Mouse (Mus musculus) embryonic stem cell, embryonic (primary cell): Measurements from ENCODE around the gene Atxn2.

Source experiments
- CTCF ChIA-PET, 4 experiments: fragments of 300-600 bp in 2 of 4; fragments of 350-600 bp in 2 of 4; sonication (Branson Sonifier 250); formaldehyde crosslinking; loops; one replicate each; lab custom pipeline; 2022; ENCODE audit warnings: inconsistent platforms in 2 of 4; lab: Charles Lee
- POLR2A ChIA-PET, 4 experiments: fragments of 300-600 bp in 2 of 4; fragments of 350-600 bp in 2 of 4; sonication (Branson Sonifier 250); formaldehyde crosslinking; loops; one replicate each; lab custom pipeline; 2022; ENCODE audit warnings: antibody characterized with exemption in 4 of 4, inconsistent platforms in 1 of 4; lab: Charles Lee

The Atxn2 gene

DNA sequence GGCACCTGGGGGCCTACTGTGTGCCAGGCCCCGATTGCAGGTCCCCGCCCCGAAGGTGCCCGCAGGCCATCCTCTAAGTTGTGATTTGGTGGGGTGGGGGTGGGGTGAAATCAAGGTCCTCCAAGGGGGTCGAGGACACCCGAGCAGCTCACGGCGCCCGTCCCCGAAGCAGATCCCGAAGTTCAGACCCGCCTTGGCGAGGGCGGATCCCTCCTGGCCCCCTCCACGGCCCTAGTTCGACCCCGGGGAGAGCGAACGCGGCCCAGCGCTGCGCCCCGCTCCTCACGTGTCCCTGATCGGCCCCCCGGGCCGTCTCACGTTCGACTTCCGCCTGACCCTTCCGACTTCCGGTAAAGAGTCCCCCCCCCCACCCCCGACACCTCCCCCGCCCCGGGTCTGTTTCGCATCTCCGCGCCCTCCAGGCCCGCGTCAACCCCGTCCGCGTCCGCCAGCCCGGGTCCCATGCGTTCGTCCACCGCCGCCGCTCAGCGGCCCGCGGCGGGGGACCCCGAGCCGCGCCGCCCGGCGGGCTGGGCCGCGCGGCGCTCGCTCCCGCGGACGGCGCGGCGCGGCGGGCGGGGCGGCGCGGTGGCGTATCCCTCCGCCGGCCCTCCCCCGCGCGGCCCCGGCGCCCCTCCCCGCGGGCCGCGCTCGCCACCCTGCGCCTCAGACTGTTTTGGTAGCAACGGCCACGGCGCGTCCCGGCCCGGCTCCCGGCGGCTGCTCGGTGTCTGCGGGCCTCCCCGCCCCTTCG is at the start of gene Atxn2:
Gene Atxn2, plus strand, starts transcription at position 164 of the 754 bp plus-strand sequence.
- CTCF ChIA-PET, result interaction anchor here in 1 of 4 experiments (0.8 kb wide), 2 partner anchors 10 to 25 kb away, joined by 3 to 4 read pairs; no protein-coding TSS in a partner anchor
- POLR2A ChIA-PET, result interaction anchor here (0.6 to 2.6 kb wide), 34 partner anchors 9 to 292 kb away, joined by 3 to 25 read pairs (median 4); partner anchors contain the start of genes Acad10 (in 1 of the 4), Brap (in 1 of the 4) and Sh2b3 (in 1 of the 4)

DNA sequence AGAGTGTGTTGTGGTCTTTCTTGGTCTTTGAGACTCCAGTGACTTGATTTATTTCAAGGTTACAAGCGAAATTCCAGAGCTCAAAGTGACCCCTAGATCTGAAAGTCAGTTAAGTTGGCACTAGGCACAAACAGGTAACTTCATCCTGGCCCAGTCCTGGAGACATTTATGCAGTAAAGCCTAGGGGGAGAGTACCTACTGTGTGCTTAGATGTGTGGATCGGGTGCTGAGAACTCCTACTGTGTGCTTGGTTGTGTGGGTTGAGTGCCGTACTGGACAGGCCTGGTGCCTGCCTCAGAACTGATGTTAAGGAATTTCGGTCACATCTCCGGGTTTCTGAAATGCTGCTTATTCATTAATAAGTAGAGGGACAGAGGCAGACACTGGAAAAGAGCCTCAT is 49.6 kb upstream of the Atxn2 start:
- ChIA-PET POLR2A (interaction anchor here in 3 of 4 experiments (0.8 to 2.4 kb wide), 13 partner anchors 10 to 175 kb away, joined by 3 to 9 read pairs (median 4); partner anchors contain the start of gene Atxn2 (in 1 of the 3)), CTCF (interaction anchor here (0.5 to 2.4 kb wide), 7 partner anchors 9 to 603 kb away, joined by 3 to 16 read pairs (median 3); partner anchors contain the start of gene Tctn1 (in 1 of the 4))

GRCm38 (mm10) chr5:121663456-121663855 is 47.7 kb upstream of the Atxn2 start:
- CTCF ChIA-PET, result interaction anchor here in 1 of 4 experiments (0.5 kb wide), 1 partner anchor 155 kb away, joined by 8 read pairs; no protein-coding TSS in a partner anchor

DNA sequence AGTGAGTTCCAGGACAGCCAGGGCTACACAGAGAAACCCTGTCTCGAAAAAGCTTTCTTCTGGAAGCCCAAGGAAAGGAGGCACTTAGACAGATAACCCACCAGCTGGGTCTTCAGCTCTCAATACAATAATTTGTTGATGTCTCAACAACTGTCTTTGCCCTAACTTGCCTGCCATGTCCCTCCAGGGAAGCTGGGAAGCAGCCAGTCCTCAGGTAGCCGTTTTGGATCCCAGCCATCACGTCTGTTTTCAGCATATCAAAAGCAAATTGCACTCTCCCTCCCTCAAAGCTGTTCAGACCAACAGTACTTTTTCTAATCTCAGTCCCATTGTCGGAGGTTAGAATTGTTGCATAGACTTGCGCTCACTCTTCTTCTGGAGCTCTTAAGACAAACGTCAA is 47.1 kb upstream of the Atxn2 start:
- CTCF ChIA-PET, result no interaction called here
- POLR2A ChIA-PET, result interaction anchor here in 1 of 4 experiments (0.8 to 1.4 kb wide), 2 partner anchors 21 to 44 kb away, joined by 3 to 4 read pairs; no protein-coding TSS in a partner anchor

More at GRCm38 (mm10) chr5:121663456-121663855, 47.7 kb upstream of the Atxn2 start:
- POLR2A ChIA-PET, result interaction anchor here in 2 of 4 experiments (0.7 to 1.4 kb wide), 3 partner anchors 10 to 44 kb away, joined by 3 to 4 read pairs (median 3); no protein-coding TSS in a partner anchor

DNA sequence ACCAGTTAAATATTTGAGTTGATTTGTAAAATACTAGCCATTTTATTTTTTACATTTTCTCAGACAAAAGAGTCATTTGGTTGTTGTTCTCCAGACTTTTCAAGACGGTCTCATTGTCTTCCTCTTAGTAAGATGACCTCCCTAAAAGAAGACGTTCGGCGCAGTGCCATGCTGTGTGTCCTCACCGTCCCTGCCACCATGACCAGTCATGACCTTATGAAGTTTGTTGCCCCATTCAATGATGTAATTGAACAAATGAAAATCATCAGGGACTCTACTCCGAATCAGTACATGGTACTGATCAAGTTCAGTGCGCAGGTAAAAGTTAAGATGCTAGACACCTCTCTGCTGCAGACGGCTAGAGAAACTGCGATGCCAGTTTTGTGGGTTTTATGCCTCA is 46.2 kb upstream of the Atxn2 start:
- ChIA-PET POLR2A (no interaction called here), CTCF (no interaction called here)

DNA sequence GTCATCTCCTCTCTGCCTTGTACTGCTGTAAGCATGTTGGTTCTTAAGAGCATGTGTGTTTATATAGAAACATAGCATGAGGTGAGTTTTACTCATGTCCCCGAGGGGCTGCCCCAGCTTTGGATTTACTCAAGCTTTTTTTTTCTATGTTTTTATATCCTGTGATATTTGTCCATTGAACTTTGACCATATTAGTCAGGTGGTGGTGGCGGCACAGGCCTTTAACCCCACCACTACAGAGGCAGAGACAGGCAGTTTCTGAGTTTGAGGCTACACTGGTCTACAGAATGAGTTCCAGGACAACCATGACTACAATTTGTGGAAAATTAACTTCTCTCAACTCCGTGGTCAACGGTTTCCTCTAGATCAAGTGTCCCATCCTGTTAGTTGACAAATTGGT is 44.1 kb upstream of the Atxn2 start:
- ChIA-PET CTCF (no interaction called here), POLR2A (interaction anchor here in 2 of 4 experiments (0.6 kb wide), 2 partner anchors 44 to 333 kb away, joined by 3 read pairs; no protein-coding TSS in a partner anchor)

DNA sequence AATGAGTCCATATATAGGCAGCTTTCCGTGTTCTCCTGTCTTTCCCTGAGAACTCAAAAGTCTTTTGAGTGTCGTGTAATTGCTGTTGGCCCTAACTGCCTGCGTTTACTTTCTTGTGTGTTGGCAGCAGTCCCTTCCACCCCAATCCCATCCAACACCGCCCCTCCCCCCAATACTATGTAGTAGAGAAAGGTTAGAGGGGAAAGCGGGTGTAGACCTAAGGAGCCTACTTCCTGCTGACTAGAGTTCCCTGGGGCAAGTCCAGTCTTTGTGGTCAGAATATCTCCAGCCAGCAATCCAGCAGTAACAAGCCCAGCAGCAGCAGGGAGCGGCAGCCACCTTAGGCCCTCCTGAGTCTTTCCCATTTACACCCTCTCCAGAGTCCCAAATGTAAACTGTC is 42.7 kb upstream of the Atxn2 start:
- ChIA-PET POLR2A (interaction anchor here in 1 of 4 experiments (0.6 kb wide), 1 partner anchor 83 kb away, joined by 5 read pairs; no protein-coding TSS in a partner anchor), CTCF (interaction anchor here in 1 of 4 experiments (0.6 kb wide), 1 partner anchor 115 kb away, joined by 3 read pairs; no protein-coding TSS in a partner anchor)

GRCm38 (mm10) chr5:121670412-121670811 is 40.7 kb upstream of the Atxn2 start:
- ChIA-PET CTCF (interaction anchor here (0.6 to 2.2 kb wide), 28 partner anchors 10 to 622 kb away, joined by 3 to 16 read pairs (median 4); partner anchors contain the start of genes Acad10 (in 4 of the 4) and Brap (in 4 of the 4)), POLR2A (interaction anchor here (0.6 to 1.9 kb wide), 11 partner anchors 9 to 189 kb away, joined by 3 to 6 read pairs (median 3); partner anchors contain the start of genes Acad10 (in 1 of the 4), Atxn2 (in 1 of the 4) and Brap (in 1 of the 4))

GRCm38 (mm10) chr5:121682250-121682649 is 28.9 kb upstream of the Atxn2 start:
- ChIA-PET CTCF (interaction anchor here in 1 of 4 experiments (0.6 kb wide), 1 partner anchor 470 kb away, joined by 3 read pairs; no protein-coding TSS in a partner anchor), POLR2A (interaction anchor here in 1 of 4 experiments (1.0 kb wide), 1 partner anchor 29 kb away, joined by 3 read pairs; the partner anchor contains the start of gene Atxn2)

DNA sequence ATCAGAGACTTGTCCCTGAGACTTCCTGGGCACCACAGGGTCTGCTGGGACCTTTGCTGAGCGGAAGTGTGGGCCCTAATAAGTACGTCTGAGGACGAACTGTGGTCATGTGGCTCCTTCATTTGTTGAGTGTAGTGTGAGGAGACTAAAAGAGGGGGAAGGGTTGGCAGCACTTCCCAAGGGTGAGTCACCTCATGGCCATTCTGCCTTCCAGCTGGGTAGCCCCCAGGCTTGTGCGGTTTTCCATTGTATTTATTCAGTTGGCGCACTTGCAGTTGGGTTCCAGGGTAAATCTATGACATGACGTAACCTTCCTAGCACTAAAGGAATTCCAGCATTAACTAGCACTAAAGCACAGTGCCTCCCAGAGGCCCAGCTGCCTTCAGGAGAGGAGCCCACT is 25.6 kb upstream of the Atxn2 start:
- ChIA-PET CTCF (interaction anchor here in 2 of 4 experiments (0.5 to 2.1 kb wide), 2 partner anchors 15 to 419 kb away, joined by 3 to 7 read pairs; no protein-coding TSS in a partner anchor), POLR2A (interaction anchor here in 3 of 4 experiments (1.1 to 1.4 kb wide), 7 partner anchors 15 to 36 kb away, joined by 3 to 7 read pairs (median 3); no protein-coding TSS in a partner anchor)

- CTCF ChIA-PET, result interaction anchor here in 2 of 4 experiments (0.5 to 1.0 kb wide), 3 partner anchors 25 to 955 kb away, joined by 3 to 4 read pairs (median 3); partner anchors contain the start of gene Atxn2 (in 1 of the 2)
- POLR2A ChIA-PET, result interaction anchor here (0.6 to 1.4 kb wide), 10 partner anchors 14 to 92 kb away, joined by 3 to 7 read pairs (median 3); partner anchors contain the start of genes Acad10 (in 1 of the 4) and Brap (in 1 of the 4)
Measured at GRCm38 (mm10) chr5:121686113-121686898, 24.8 kb upstream of the Atxn2 start.

DNA sequence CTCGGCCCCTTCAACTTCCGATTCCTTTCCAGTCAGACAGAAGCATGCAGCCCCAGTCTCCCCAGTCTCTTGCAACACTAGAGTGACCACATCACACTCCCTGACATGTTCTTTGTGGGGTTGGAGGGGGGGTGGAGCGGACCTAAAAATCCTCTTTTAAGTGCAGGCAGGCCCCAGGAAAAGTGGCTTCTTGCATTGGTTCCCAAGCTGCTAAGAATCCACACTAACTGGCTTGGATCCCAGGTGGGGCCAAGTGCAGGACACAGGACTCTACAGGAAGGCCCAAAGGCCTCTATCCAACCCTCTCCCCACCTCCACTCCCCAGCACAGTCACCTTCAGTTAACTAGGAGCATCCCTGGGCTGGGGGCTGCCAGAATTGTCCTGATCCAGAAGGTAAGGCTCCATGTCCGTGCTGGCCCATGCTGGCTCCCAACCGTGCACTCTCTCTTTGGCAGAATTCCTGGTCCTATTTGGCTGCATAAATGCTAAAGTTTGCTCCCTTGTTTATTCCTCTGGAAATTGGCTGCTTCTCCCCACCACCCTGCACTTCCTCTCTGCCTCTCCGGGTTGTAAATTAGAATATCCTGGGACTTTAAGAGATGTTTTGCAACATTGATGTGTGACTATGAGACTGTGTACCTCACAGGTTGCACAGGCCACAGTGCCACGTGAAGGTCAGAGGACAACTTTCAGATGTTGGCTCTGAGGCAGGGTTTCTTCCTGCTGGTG is 20.5 kb upstream of the Atxn2 start:
- ChIA-PET CTCF (interaction anchor here in 1 of 4 experiments (0.5 kb wide), 1 partner anchor 210 kb away, joined by 4 read pairs; no protein-coding TSS in a partner anchor), POLR2A (interaction anchor here in 3 of 4 experiments (0.6 to 2.0 kb wide), 7 partner anchors 9 to 663 kb away, joined by 3 to 8 read pairs (median 4); partner anchors contain the start of genes Rad9b (in 1 of the 3) and Vps29 (in 1 of the 3))

- ChIA-PET POLR2A (interaction anchor here (0.6 to 1.0 kb wide), 7 partner anchors 9 to 662 kb away, joined by 3 to 5 read pairs (median 4); partner anchors contain the start of genes Atxn2 (in 1 of the 4), Rad9b (in 1 of the 4) and Vps29 (in 1 of the 4)), CTCF (interaction anchor here in 1 of 4 experiments (0.6 to 0.7 kb wide), 2 partner anchors 84 to 1372 kb away, joined by 4 to 5 read pairs; no protein-coding TSS in a partner anchor)
Measured at GRCm38 (mm10) chr5:121691436-121691835, 19.7 kb upstream of the Atxn2 start.

DNA sequence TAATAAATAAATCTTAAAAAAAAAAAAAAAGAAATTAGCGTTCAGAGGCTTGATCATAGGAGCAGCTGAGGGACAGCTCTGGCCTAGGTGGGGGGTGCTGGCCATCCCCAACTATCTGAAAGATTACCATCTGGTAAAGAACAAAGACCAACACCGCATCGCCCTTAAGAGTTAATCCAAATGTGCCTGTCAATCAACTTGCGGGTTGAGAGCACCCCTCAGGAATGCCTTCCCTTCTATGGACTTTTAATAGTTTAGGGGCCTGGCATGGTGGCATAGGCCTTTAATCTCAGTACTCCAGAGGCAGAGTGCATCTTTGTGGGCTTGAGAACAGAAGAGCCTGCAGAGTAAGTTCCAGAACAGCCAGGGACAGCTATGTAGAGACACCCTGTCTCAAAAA is 18.2 kb upstream of the Atxn2 start:
- POLR2A ChIA-PET, result interaction anchor here in 1 of 4 experiments (1.2 kb wide), 1 partner anchor 9 kb away, joined by 3 read pairs; no protein-coding TSS in a partner anchor
- CTCF ChIA-PET, result no interaction called here

GRCm38 (mm10) chr5:121696761-121697160 is 14.4 kb upstream of the Atxn2 start:
- ChIA-PET CTCF (no interaction called here), POLR2A (interaction anchor here in 1 of 4 experiments (1.1 kb wide), 1 partner anchor 141 kb away, joined by 3 read pairs; the partner anchor contains the start of gene Sh2b3)

GRCm38 (mm10) chr5:121699891-121700290 is 11.2 kb upstream of the Atxn2 start:
- ChIA-PET CTCF (interaction anchor here in 1 of 4 experiments (0.7 kb wide), 1 partner anchor 930 kb away, joined by 3 read pairs; no protein-coding TSS in a partner anchor), POLR2A (interaction anchor here (0.7 to 3.2 kb wide), 17 partner anchors 9 to 397 kb away, joined by 3 to 25 read pairs (median 5); partner anchors contain the start of genes Atxn2 (in 2 of the 4), Acad10 (in 1 of the 4) and Brap (in 1 of the 4))
